Mouse (Mus musculus): ENCODE results near the gene Gm5089. TPM values are rescaled to one million over a fixed set of nuclear protein-coding genes. Genes with fewer than 3 reads are reported as not detected.

Gm5089 gene
- polyA plus RNA-seq, 1 experiment, result not detected

DNA sequence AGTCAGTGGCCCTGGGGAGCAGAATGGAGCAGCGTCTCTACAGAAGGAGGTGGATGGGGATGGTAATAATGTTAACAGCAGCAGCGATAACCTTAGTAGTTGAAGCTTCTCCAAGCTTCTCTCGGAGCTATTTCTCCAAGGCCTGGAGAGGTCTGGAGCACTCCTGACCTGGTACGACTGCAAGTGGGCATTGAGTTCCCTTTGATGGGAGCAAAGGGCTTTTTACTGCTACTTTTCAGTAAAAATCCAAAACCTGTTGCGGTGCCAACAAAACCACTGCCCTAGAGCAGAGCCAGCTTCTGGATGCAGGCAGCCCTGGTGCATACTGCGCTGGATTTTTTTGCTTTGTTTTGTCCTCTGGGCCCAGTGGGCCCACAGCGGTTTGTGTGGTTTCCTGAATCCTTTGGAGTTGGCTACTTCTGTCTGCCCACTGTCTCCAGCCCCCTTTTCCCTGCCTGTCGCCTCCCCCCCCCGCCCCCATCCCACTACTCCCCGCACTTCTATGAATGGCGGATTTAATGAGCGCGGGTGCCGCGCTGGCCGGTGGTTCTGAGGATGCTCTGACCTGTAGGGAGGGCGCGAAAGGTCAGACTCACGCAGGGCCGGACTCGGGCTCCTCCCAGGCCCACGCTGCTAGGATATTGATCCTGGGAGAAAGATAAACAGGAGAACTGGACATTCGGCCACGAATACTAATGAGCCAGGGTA is 34.1 kb upstream of the Gm5089 start:
- Histone ChIP-seq H3K4me2 (ENCODE audit: low read depth) (no peak overlapping the region), H3ac (ENCODE audit: control insufficient read depth, insufficient read length) (no peak overlapping the region), H3K4me3 (no peak overlapping the region), H3K79me2 (ENCODE audit: control insufficient read depth, insufficient read depth) (no peaks in the 10 kb centered on the region), H3K36me3 (ENCODE audit: control insufficient read depth, insufficient read depth) (no peaks in the 10 kb centered on the region), H3K27me3 (ENCODE audit: control insufficient read depth, insufficient read depth, insufficient read length) (peaks cover 28% of the 10 kb centered on the region)
- TF ChIP-seq POLR2A (IDR thresholded peaks at IDR 0.05; ENCODE audit: insufficient read length, low read depth) (no peak), MYOD1 (IDR thresholded peaks at IDR 0.05; ENCODE audit: control insufficient read depth in 1 of 3, insufficient read length in 2 of 3, low read depth in 2 of 3) (no peak), SRF (IDR thresholded peaks at IDR 0.05; ENCODE audit: control insufficient read depth, insufficient read length, low read depth) (no peak), MYOG (IDR thresholded peaks at IDR 0.05; ENCODE audit: control insufficient read depth in 1 of 3, insufficient read depth in 1 of 3, insufficient read length in 2 of 3, low read depth in 2 of 3) (no peak), CEBPB (IDR thresholded peaks at IDR 0.05; ENCODE audit: insufficient read depth, poor library complexity, severe bottlenecking) (no peak), REST (IDR thresholded peaks at IDR 0.05; ENCODE audit: insufficient read depth, insufficient read length) (no peak), USF1 (IDR thresholded peaks at IDR 0.05; ENCODE audit: low read depth) (no peak), E2F4 (IDR thresholded peaks at IDR 0.05; ENCODE audit: insufficient read depth) (no peak), POLR2AphosphoS2 (IDR thresholded peaks at IDR 0.05; ENCODE audit: insufficient read length, low read depth) (no peak), TCF3 (IDR thresholded peaks at IDR 0.05; ENCODE audit: insufficient read length, low read depth) (no peak), MAX (IDR thresholded peaks at IDR 0.05; ENCODE audit: low read depth) (no peak), TCF12 (IDR thresholded peaks at IDR 0.05; ENCODE audit: insufficient read depth, poor library complexity, severe bottlenecking) (no peak)

DNA sequence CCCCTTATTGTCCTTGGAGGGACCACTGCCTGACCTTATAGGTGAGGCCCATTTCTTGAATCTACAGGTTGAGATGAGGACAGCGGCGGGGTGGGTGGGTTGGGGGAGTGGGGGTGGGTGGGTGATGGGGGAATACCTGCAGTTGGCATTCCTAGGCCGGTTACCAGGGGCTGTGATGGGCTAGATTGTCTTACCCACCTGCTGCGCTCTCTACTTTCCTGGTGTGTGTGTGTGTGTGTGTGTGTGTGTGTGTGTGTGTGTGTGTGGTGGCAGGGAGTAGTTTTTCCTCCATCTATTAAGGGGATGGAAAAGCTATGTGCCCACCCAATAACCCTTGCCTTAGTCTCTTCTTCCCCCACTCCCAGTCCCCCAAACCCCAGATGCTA is 33.5 kb upstream of the Gm5089 start:
- Histone ChIP-seq H3K27me3 (ENCODE audit: control insufficient read depth, insufficient read depth, insufficient read length) (peaks cover 28% of the 10 kb centered on the region), H3ac (ENCODE audit: control insufficient read depth, insufficient read length) (no peak overlapping the region), H3K4me2 (ENCODE audit: low read depth) (no peak overlapping the region), H3K4me3 (no peak overlapping the region), H3K36me3 (ENCODE audit: control insufficient read depth, insufficient read depth) (no peaks in the 10 kb centered on the region), H3K79me2 (ENCODE audit: control insufficient read depth, insufficient read depth) (no peaks in the 10 kb centered on the region)
- TF ChIP-seq CEBPB (IDR thresholded peaks at IDR 0.05; ENCODE audit: insufficient read depth, poor library complexity, severe bottlenecking) (no peak), REST (IDR thresholded peaks at IDR 0.05; ENCODE audit: insufficient read depth, insufficient read length) (no peak), USF1 (IDR thresholded peaks at IDR 0.05; ENCODE audit: low read depth) (no peak), MAX (IDR thresholded peaks at IDR 0.05; ENCODE audit: low read depth) (no peak), TCF12 (IDR thresholded peaks at IDR 0.05; ENCODE audit: insufficient read depth, poor library complexity, severe bottlenecking) (no peak), POLR2A (IDR thresholded peaks at IDR 0.05; ENCODE audit: insufficient read length, low read depth) (no peak), E2F4 (IDR thresholded peaks at IDR 0.05; ENCODE audit: insufficient read depth) (no peak), SRF (IDR thresholded peaks at IDR 0.05; ENCODE audit: control insufficient read depth, insufficient read length, low read depth) (no peak), TCF3 (IDR thresholded peaks at IDR 0.05; ENCODE audit: insufficient read length, low read depth) (no peak), MYOG (IDR thresholded peaks at IDR 0.05; ENCODE audit: control insufficient read depth in 1 of 3, insufficient read depth in 1 of 3, insufficient read length in 2 of 3, low read depth in 2 of 3) (no peak), MYOD1 (IDR thresholded peaks at IDR 0.05; ENCODE audit: control insufficient read depth in 1 of 3, insufficient read length in 2 of 3, low read depth in 2 of 3) (no peak), POLR2AphosphoS2 (IDR thresholded peaks at IDR 0.05; ENCODE audit: insufficient read length, low read depth) (no peak)

DNA sequence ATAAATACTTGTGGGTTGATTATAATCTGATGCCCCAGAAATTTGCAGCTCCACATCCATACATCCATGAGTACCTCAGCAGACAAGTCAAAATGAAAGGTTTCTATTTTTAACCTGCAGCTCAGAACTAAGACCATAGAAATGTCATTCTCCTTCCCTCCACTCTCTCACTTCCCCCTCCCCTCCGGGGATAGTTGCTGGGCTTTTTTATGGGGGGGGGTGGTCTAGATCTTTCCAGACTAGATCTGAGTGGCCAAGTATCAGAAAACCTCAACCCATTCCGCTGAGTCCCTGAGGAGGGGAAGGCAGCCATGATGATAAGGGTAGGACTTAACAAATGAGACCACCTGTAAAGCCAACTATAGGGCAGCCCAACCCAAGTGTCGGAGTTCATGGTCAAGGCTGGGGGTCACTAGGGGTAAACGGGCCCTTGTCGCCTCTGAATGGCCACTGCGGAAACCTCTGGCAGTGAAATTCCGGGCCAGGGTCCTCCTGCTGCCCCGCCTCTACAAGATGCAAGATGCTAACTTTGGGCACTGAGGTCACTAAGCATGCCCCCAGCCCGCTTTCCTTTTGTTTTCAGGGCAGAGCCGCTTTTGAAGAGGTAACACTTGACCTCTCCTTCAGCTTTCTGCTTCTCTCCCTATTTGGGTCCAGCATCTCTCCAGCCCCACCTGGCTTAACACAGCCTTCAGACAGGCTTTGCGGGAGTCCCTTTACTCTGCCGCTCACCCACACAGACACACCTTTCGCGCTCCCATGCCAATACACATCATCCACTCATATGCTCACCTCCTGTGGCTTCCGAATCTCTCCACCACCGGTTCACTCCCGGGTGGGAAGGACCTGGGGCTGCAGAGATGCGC is 32.9 kb upstream of the Gm5089 start:
- TF ChIP-seq POLR2AphosphoS2 (IDR thresholded peaks at IDR 0.05; ENCODE audit: insufficient read length, low read depth) (no peak), POLR2A (IDR thresholded peaks at IDR 0.05; ENCODE audit: insufficient read length, low read depth) (no peak), E2F4 (IDR thresholded peaks at IDR 0.05; ENCODE audit: insufficient read depth) (no peak), CEBPB (IDR thresholded peaks at IDR 0.05; ENCODE audit: insufficient read depth, poor library complexity, severe bottlenecking) (no peak), TCF12 (IDR thresholded peaks at IDR 0.05; ENCODE audit: insufficient read depth, poor library complexity, severe bottlenecking) (no peak), TCF3 (IDR thresholded peaks at IDR 0.05; ENCODE audit: insufficient read length, low read depth) (no peak), SRF (IDR thresholded peaks at IDR 0.05; ENCODE audit: control insufficient read depth, insufficient read length, low read depth) (no peak), REST (IDR thresholded peaks at IDR 0.05; ENCODE audit: insufficient read depth, insufficient read length) (no peak), MYOD1 (IDR thresholded peaks at IDR 0.05; ENCODE audit: control insufficient read depth in 1 of 3, insufficient read length in 2 of 3, low read depth in 2 of 3) (no peak), MAX (IDR thresholded peaks at IDR 0.05; ENCODE audit: low read depth) (no peak), USF1 (IDR thresholded peaks at IDR 0.05; ENCODE audit: low read depth) (no peak), MYOG (IDR thresholded peaks at IDR 0.05; ENCODE audit: control insufficient read depth in 1 of 3, insufficient read depth in 1 of 3, insufficient read length in 2 of 3, low read depth in 2 of 3) (no peak)
- H3ac ChIP-seq (ENCODE audit: control insufficient read depth, insufficient read length), result no peak overlapping the region
- no peaks in the 10 kb centered on the region for H3K36me3 ChIP-seq (ENCODE audit: control insufficient read depth, insufficient read depth)
- H3K79me2 ChIP-seq (ENCODE audit: control insufficient read depth, insufficient read depth), result no peaks in the 10 kb centered on the region
- no peak overlapping the region for H3K4me2 ChIP-seq (ENCODE audit: low read depth)
- H3K4me3 ChIP-seq, result no peak overlapping the region
- peaks cover 28% of the 10 kb centered on the region for H3K27me3 ChIP-seq (ENCODE audit: control insufficient read depth, insufficient read depth, insufficient read length)

DNA sequence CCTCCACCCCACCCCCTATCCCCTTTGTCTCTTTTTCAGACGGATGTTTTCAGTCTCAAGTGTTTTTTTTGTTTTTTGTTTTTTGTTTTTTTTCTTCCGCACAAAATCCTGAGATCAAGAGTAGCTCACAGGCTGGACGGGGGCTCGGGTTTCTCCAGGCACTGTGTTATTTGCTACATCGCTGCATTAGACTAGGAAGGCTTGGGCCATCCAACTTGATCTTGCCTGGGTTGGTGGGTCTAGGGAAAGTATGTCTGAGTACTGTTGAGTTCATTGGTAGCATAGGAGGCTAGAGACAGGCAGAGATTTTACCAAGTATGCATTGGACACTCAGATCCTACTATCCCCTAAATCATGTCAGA is 32.1 kb upstream of the Gm5089 start:
- no peaks in the 10 kb centered on the region for H3K79me2 ChIP-seq (ENCODE audit: control insufficient read depth, insufficient read depth)
- no peak for TF ChIP-seq TCF3 (IDR thresholded peaks at IDR 0.05; ENCODE audit: insufficient read length, low read depth)
- no peak for TF ChIP-seq TCF12 (IDR thresholded peaks at IDR 0.05; ENCODE audit: insufficient read depth, poor library complexity, severe bottlenecking)
- TF ChIP-seq POLR2A (IDR thresholded peaks at IDR 0.05; ENCODE audit: insufficient read length, low read depth), result no peak
- TF ChIP-seq E2F4 (IDR thresholded peaks at IDR 0.05; ENCODE audit: insufficient read depth), result no peak
- no peak for TF ChIP-seq MYOD1 (IDR thresholded peaks at IDR 0.05; ENCODE audit: control insufficient read depth in 1 of 3, insufficient read length in 2 of 3, low read depth in 2 of 3)
- no peak for TF ChIP-seq MAX (IDR thresholded peaks at IDR 0.05; ENCODE audit: low read depth)
- no peak for TF ChIP-seq SRF (IDR thresholded peaks at IDR 0.05; ENCODE audit: control insufficient read depth, insufficient read length, low read depth)
- TF ChIP-seq CEBPB (IDR thresholded peaks at IDR 0.05; ENCODE audit: insufficient read depth, poor library complexity, severe bottlenecking), result no peak
- TF ChIP-seq REST (IDR thresholded peaks at IDR 0.05; ENCODE audit: insufficient read depth, insufficient read length), result no peak
- TF ChIP-seq MYOG (IDR thresholded peaks at IDR 0.05; ENCODE audit: control insufficient read depth in 1 of 3, insufficient read depth in 1 of 3, insufficient read length in 2 of 3, low read depth in 2 of 3), result no peak
- TF ChIP-seq USF1 (IDR thresholded peaks at IDR 0.05; ENCODE audit: low read depth), result no peak
- TF ChIP-seq POLR2AphosphoS2 (IDR thresholded peaks at IDR 0.05; ENCODE audit: insufficient read length, low read depth), result no peak
- no peak overlapping the region for H3K4me2 ChIP-seq (ENCODE audit: low read depth)
- peaks cover 33% of the 10 kb centered on the region for H3K27me3 ChIP-seq (ENCODE audit: control insufficient read depth, insufficient read depth, insufficient read length)
- no peak overlapping the region for H3K4me3 ChIP-seq
- no peak overlapping the region for H3ac ChIP-seq (ENCODE audit: control insufficient read depth, insufficient read length)
- H3K36me3 ChIP-seq (ENCODE audit: control insufficient read depth, insufficient read depth), result no peaks in the 10 kb centered on the region
